Mouse (Mus musculus) CH12.LX (cell line): ENCODE results near the gene Ccdc188. TPM values are rescaled to one million over a fixed set of nuclear protein-coding genes. Genes with fewer than 3 reads are reported as not detected.

Experiments used
- DNase-seq: peaks from one replicate; pipeline ENCODE4 v3.0.0-alpha.2; 2013; ENCODE audit errors: extremely low read depth
- H3K27ac ChIP-seq: 2 replicates; pipeline ENCODE4 v1.5.1; 2012; ENCODE audit warnings: low read depth, mild to moderate bottlenecking, control low read depth, moderate library complexity; ENCODE audit not compliant: insufficient read depth
- H3K27me3 ChIP-seq: replicated peaks from 2 replicates; pipeline ENCODE3; 2012; ENCODE audit warnings: inconsistent platforms
- H3K36me3 ChIP-seq, 2 experiments: replicated peaks in 1 of 2; 2 replicates each; pipeline versions ENCODE3 to v1.6.1; 2012; ENCODE audit warnings: inconsistent platforms in 1 of 2, low read length in 1 of 2, mild to moderate bottlenecking in 1 of 2, mixed read lengths in 1 of 2, moderate library complexity in 1 of 2; ENCODE audit not compliant: control insufficient read depth in 1 of 2, insufficient read depth in 1 of 2
- H3K4me1 ChIP-seq, 2 experiments: 2 replicates each; pipeline ENCODE4 v1.6.1; 2012; ENCODE audit warnings: inconsistent platforms in 1 of 2, moderate library complexity in 1 of 2; ENCODE audit not compliant: insufficient read depth in 2 of 2, control insufficient read depth in 1 of 2
- H3K4me2 ChIP-seq: 2 replicates; pipeline ENCODE4 v1.6.1; 2012; ENCODE audit warnings: low read depth, mild to moderate bottlenecking, control low read depth; ENCODE audit not compliant: poor library complexity, insufficient read depth, severe bottlenecking
- H3K4me3 ChIP-seq, 3 experiments: fragments of 150-350 bp in 1 of 3; sonication (generic) in 1 of 3; replicated peaks in 1 of 3; 2 replicates each; pipeline versions ENCODE3 to v1.5.1; 2011 to 2012; ENCODE audit warnings: low read depth in 2 of 3, low read length in 2 of 3, mild to moderate bottlenecking in 2 of 3, moderate library complexity in 2 of 3, control low read depth in 1 of 3, improper control_type of control experiment in 1 of 3, inconsistent platforms in 1 of 3, mixed read lengths in 1 of 3; ENCODE audit not compliant: poor library complexity in 1 of 3
- H3K79me2 ChIP-seq: replicated peaks from 2 replicates; pipeline ENCODE4 v1.6.1; 2012; ENCODE audit warnings: mild to moderate bottlenecking, moderate library complexity; ENCODE audit not compliant: control insufficient read depth, poor library complexity, insufficient read depth, severe bottlenecking; ENCODE audit errors: extremely low read depth
- H3K9ac ChIP-seq: 2 replicates; pipeline ENCODE4 v1.6.1; 2012; ENCODE audit warnings: low read depth, mild to moderate bottlenecking, control low read depth, moderate library complexity; ENCODE audit not compliant: insufficient read depth
- H3K9me3 ChIP-seq: replicated peaks from 2 replicates; pipeline ENCODE3; 2012; ENCODE audit warnings: low read length, inconsistent platforms, mixed read lengths
- BHLHE40 ChIP-seq: IDR thresholded peaks from 2 replicates; pipeline ENCODE4 v1.6.1; 2011; ENCODE audit warnings: mild to moderate bottlenecking, low read depth, low read length, improper control_type of control experiment
- CHD1 ChIP-seq: IDR thresholded peaks from 2 replicates; pipeline ENCODE4 v1.6.1; 2012; ENCODE audit warnings: low read depth, low read length, improper control_type of control experiment, inconsistent platforms
- CHD2 ChIP-seq: IDR thresholded peaks from 2 replicates; pipeline ENCODE4 v1.6.1; 2011; ENCODE audit warnings: low read length, improper control_type of control experiment
- CTCF ChIP-seq, 2 experiments: IDR thresholded peaks in 1 of 2; conservative IDR thresholded peaks in 1 of 2; 2 replicates each; pipeline ENCODE4 v1.5.1; 2011 to 2012; ENCODE audit warnings: low read depth in 2 of 2, low read length in 2 of 2, improper control_type of control experiment in 1 of 2, inconsistent platforms in 1 of 2, mild to moderate bottlenecking in 1 of 2, moderate library complexity in 1 of 2
- E2F4 ChIP-seq: IDR thresholded peaks from 2 replicates; pipeline ENCODE4 v1.6.1; 2011; ENCODE audit warnings: low read depth, low read length, improper control_type of control experiment; ENCODE audit not compliant: insufficient replicate concordance
- ELF1 ChIP-seq: IDR thresholded peaks from 2 replicates; pipeline ENCODE4 v1.6.1; 2014; ENCODE audit warnings: low read depth, mild to moderate bottlenecking, inconsistent platforms, low read length, improper control_type of control experiment
- ETS1 ChIP-seq: conservative IDR thresholded peaks from 2 replicates; pipeline ENCODE4 v1.6.1; 2012; ENCODE audit warnings: low read depth, mild to moderate bottlenecking, inconsistent platforms, low read length, improper control_type of control experiment, moderate library complexity
- GABPA ChIP-seq: IDR thresholded peaks from 2 replicates; pipeline ENCODE4 v1.6.1; 2012; ENCODE audit warnings: low read depth, low read length, improper control_type of control experiment, inconsistent platforms; ENCODE audit not compliant: insufficient replicate concordance
- IRF4 ChIP-seq: IDR thresholded peaks from 2 replicates; pipeline ENCODE4 v1.6.1; 2014; ENCODE audit warnings: low read depth, mild to moderate bottlenecking, inconsistent platforms, low read length, improper control_type of control experiment
- JUN ChIP-seq: IDR thresholded peaks from 2 replicates; pipeline ENCODE4 v1.6.1; 2011; ENCODE audit warnings: low read depth, mild to moderate bottlenecking, low read length, improper control_type of control experiment, moderate library complexity; ENCODE audit not compliant: insufficient read depth
- JUND ChIP-seq: conservative IDR thresholded peaks from 2 replicates; pipeline ENCODE4 v1.6.1; 2011; ENCODE audit warnings: low read depth, low read length, improper control_type of control experiment
- KAT2A ChIP-seq: IDR thresholded peaks from 2 replicates; pipeline ENCODE4 v1.6.1; 2012; ENCODE audit warnings: low read length, improper control_type of control experiment, inconsistent platforms; ENCODE audit not compliant: insufficient replicate concordance
- MAX ChIP-seq: IDR thresholded peaks from 2 replicates; pipeline ENCODE4 v1.6.1; 2011; ENCODE audit warnings: low read length, improper control_type of control experiment
- MAZ ChIP-seq: IDR thresholded peaks from 2 replicates; pipeline ENCODE4 v1.6.1; 2012; ENCODE audit warnings: low read depth, mild to moderate bottlenecking, inconsistent platforms, low read length, improper control_type of control experiment, moderate library complexity
- MEF2A ChIP-seq: IDR thresholded peaks from 2 replicates; pipeline ENCODE4 v1.6.1; 2014; ENCODE audit warnings: low read depth, mild to moderate bottlenecking, inconsistent platforms, low read length, improper control_type of control experiment, borderline replicate concordance
- MYC ChIP-seq: IDR thresholded peaks from 2 replicates; pipeline ENCODE4 v1.6.1; 2011; ENCODE audit warnings: low read depth, mild to moderate bottlenecking, improper control_type of control experiment, low read length
- NELFE ChIP-seq: IDR thresholded peaks from 2 replicates; pipeline ENCODE4 v1.6.1; 2011; ENCODE audit warnings: low read depth, low read length, improper control_type of control experiment
- NRF1 ChIP-seq: IDR thresholded peaks from 2 replicates; pipeline ENCODE4 v1.6.1; 2014; ENCODE audit warnings: low read depth, mild to moderate bottlenecking, inconsistent platforms, low read length, improper control_type of control experiment, moderate library complexity
- PAX5 ChIP-seq: IDR thresholded peaks from 2 replicates; pipeline ENCODE4 v1.6.1; 2012; ENCODE audit warnings: low read length, inconsistent platforms, mixed read lengths
- POLR2A ChIP-seq: IDR thresholded peaks from 2 replicates; pipeline ENCODE4 v1.6.1; 2011; ENCODE audit warnings: low read depth, mild to moderate bottlenecking, improper control_type of control experiment, low read length
- POLR2AphosphoS2 ChIP-seq: IDR thresholded peaks from 2 replicates; pipeline ENCODE4 v1.6.1; 2011; ENCODE audit warnings: low read depth, low read length, improper control_type of control experiment
- RAD21 ChIP-seq: IDR thresholded peaks from 2 replicates; pipeline ENCODE4 v1.6.1; 2011; ENCODE audit warnings: low read depth, mild to moderate bottlenecking, low read length, improper control_type of control experiment, moderate library complexity
- SIN3A ChIP-seq: IDR thresholded peaks from 2 replicates; pipeline ENCODE4 v1.6.1; 2012; ENCODE audit warnings: low read length, improper control_type of control experiment, inconsistent platforms
- SMC3 ChIP-seq: IDR thresholded peaks from 2 replicates; pipeline ENCODE4 v1.6.1; 2011; ENCODE audit warnings: low read depth, low read length, improper control_type of control experiment
- TBP ChIP-seq: conservative IDR thresholded peaks from 2 replicates; pipeline ENCODE4 v1.6.1; 2011; ENCODE audit warnings: low read depth, low read length, improper control_type of control experiment
- TCF12 ChIP-seq: IDR thresholded peaks from 2 replicates; pipeline ENCODE4 v1.6.1; 2014; ENCODE audit warnings: low read depth, mild to moderate bottlenecking, inconsistent platforms, low read length, improper control_type of control experiment
- UBTF ChIP-seq: IDR thresholded peaks from 2 replicates; pipeline ENCODE4 v1.6.1; 2012; ENCODE audit warnings: low read depth, mild to moderate bottlenecking, inconsistent platforms, low read length, improper control_type of control experiment, moderate library complexity
- USF1 ChIP-seq: IDR thresholded peaks from 2 replicates; pipeline ENCODE4 v1.6.1; 2014; ENCODE audit warnings: low read depth, mild to moderate bottlenecking, inconsistent platforms, low read length, improper control_type of control experiment
- ZC3H11A ChIP-seq: IDR thresholded peaks from 2 replicates; pipeline ENCODE4 v1.6.1; 2012; ENCODE audit warnings: low read depth, mild to moderate bottlenecking, inconsistent platforms, low read length, improper control_type of control experiment
- ZMIZ1 ChIP-seq: IDR thresholded peaks from 2 replicates; pipeline ENCODE4 v1.6.1; 2012; ENCODE audit warnings: low read depth, mild to moderate bottlenecking, inconsistent platforms, low read length, improper control_type of control experiment
- dilution Hi-C: fragments of 300-500 bp; cut with MboI; formaldehyde crosslinking; loops from 2 replicates; pipeline ENCODE4 v1.14.3; 2020; ENCODE audit warnings: low sequenced_read_pairs; ENCODE audit not compliant: extremely low pct_unique_long_range_greater_than_20kb, extremely low pct_ligation_motif_present
- in situ Hi-C: fragments of 300-500 bp; cut with MboI; formaldehyde crosslinking; loops from 3 replicates; pipeline ENCODE4 v1.14.3; 2019; ENCODE audit warnings: low sequenced_read_pairs, low pct_ligation_motif_present, low pct_unique_long_range_greater_than_20kb, mixed read lengths
- polyA plus RNA-seq: library from polyadenylated mRNA; unstranded; fragments of >175 nt; gene quantifications from 2 replicates; pipeline ENCODE4 v1.2.1, GENCODE M21; 2012; ENCODE audit warnings: low read depth; ENCODE audit not compliant: insufficient read length
- total RNA-seq, 2 experiments: library from RNA; depleted of rRNA; stranded (reverse); fragments of 300-350 nt in 1 of 2; fragments of >200 nt in 1 of 2; gene quantifications; 2 replicates each; pipeline ENCODE4 v1.2.3; 2012 to 2014

The Ccdc188 gene
- total and polyA plus RNA-seq, 3 experiments = 0.30 TPM; not detected in 2

- Histone ChIP-seq H3K4me1 (peaks cover 0 to 8% of the 10 kb centered on the region in 2 experiments; a peak in 2 of 4 replicates), H3K27me3 (peaks cover 93% of the 10 kb centered on the region), H3K36me3 (no peaks in the 10 kb centered on the region), H3K9ac (no peak overlapping the region), H3K4me3 (no peak overlapping the region), H3K4me2 (no peak overlapping the region), H3K27ac (no peak overlapping the region), H3K79me2 (no peaks in the 10 kb centered on the region), H3K9me3 (no peaks in the 10 kb centered on the region)
- DNase-seq = no peak
- dilution Hi-C loops = no loop called here
- no peak for TF ChIP-seq POLR2A
- TF ChIP-seq CHD1 = no peak
- no peak for TF ChIP-seq JUND
- TF ChIP-seq CTCF (conservative IDR thresholded peaks at IDR 0.05 in 1 of 2, IDR thresholded peaks at IDR 0.05 in 1 of 2; ENCODE audit: low read depth in 2 of 2, low read length in 2 of 2) = no peak
- TF ChIP-seq NELFE = no peak
- no peak for TF ChIP-seq TCF12
- no peak for TF ChIP-seq KAT2A
- no peak for TF ChIP-seq IRF4
- TF ChIP-seq GABPA = no peak
- no peak for TF ChIP-seq ELF1
- TF ChIP-seq PAX5 = no peak
- no peak for TF ChIP-seq BHLHE40
- TF ChIP-seq MAX = no peak
- no peak for TF ChIP-seq ETS1
- TF ChIP-seq MYC = no peak
- TF ChIP-seq MAZ = no peak
- in situ Hi-C loops = no loop called here
Observed at GRCm38 (mm10) chr16:18203430-18204091, 14.1 kb upstream of the Ccdc188 start.

DNA sequence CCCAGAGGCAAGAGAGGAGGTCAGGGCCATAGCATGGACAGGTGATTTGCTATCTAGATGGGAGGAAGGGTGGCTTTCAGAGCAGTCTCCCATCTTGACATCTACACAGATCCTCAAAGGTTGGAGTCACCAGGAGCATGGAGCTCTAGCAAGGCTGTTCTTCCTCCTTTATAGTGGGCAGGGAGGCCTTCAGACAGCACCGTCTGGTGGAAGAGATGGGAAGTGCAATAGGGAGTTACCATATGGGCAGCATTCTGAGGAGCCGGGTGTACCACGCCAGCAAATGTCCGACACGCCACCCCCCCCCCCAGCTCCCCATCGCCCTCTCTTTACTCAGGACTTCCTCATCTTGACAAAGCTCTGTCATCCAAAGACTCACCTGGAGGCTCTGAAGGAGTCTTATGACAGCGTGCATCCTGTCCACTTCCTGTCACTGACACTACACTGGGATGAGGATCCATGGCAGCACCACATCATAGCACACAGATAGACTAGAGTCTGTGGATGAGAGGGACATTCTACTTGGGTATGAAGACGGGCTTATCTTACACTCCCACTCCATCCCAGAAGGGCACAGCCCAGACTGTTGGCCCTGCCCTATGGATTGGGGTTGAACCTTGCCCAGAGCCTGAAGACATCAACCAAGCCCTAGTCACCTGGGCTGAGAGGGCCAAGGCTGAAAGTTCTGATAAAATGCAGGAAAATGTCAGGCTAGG is 6.8 kb upstream of the Ccdc188 start:
- DNase-seq = peak; percentile 74
- in situ Hi-C loops = loop anchor here (5.0 kb wide), 2 partner anchors 34 to 89 kb away; no protein-coding TSS in a partner anchor
- Histone ChIP-seq H3K9me3 (no peaks in the 10 kb centered on the region), H3K9ac (no peak overlapping the region), H3K4me2 (0 out of 2 replicates have a peak overlapping the region, but pooled peaks have one; percentile 23), H3K4me1 (peaks cover 8 to 27% of the 10 kb centered on the region in 2 experiments; a peak in 3 of 4 replicates), H3K27me3 (peaks cover 41% of the 10 kb centered on the region), H3K79me2 (no peaks in the 10 kb centered on the region), H3K27ac (no peak overlapping the region), H3K36me3 (no peaks in the 10 kb centered on the region), H3K4me3 (no peak overlapping the region)
- dilution Hi-C loops = no loop called here
- TF ChIP-seq USF1 (no peak), POLR2AphosphoS2 (no peak), CHD2 (no peak), ZMIZ1 (no peak), ZC3H11A (no peak), CTCF (conservative IDR thresholded peaks at IDR 0.05 in 1 of 2, IDR thresholded peaks at IDR 0.05 in 1 of 2; ENCODE audit: low read depth in 2 of 2, low read length in 2 of 2) (peak; percentile 85 to 100), JUND (no peak), ETS1 (no peak), PAX5 (no peak), RAD21 (peak; percentile 58), BHLHE40 (no peak), SIN3A (no peak), E2F4 (no peak), SMC3 (peak; percentile 71), TBP (no peak), ELF1 (0 out of 2 replicates have a peak, but pooled peaks have one; percentile 19), NRF1 (no peak), CHD1 (no peak), GABPA (no peak), MEF2A (no peak), NELFE (no peak), MAZ (no peak), JUN (no peak), UBTF (no peak)
